Mouse (Mus musculus) spleen, adult 2 months (tissue): ENCODE measurements around the gene Nufip2. TPM values are rescaled to one million over a fixed set of nuclear protein-coding genes. Genes with fewer than 3 reads are reported as not detected.
"Not testable (repeated sequence)": the region's sequence is repeated elsewhere in the genome, so short reads cannot be mapped to it uniquely, and the experiment has no call there.

Experiments used
- DNase-seq, 2 experiments: peaks; one replicate each; pipeline versions ENCODE4 v3.0.0 to v3.0.0-alpha.2; 2012 to 2021; ENCODE audit warnings: low spot score in 2 of 2, low read depth in 1 of 2
- H3K27ac ChIP-seq: fragments of 200-500 bp; 2 replicates; pipeline ENCODE4 v1.5.1; 2012; ENCODE audit warnings: low read length, inconsistent platforms; ENCODE audit not compliant: insufficient read depth
- H3K27me3 ChIP-seq: fragments of 200-500 bp; 2 replicates; pipeline ENCODE4 v1.6.1; 2012; ENCODE audit warnings: mild to moderate bottlenecking, moderate library complexity, low read length, inconsistent platforms; ENCODE audit not compliant: control insufficient read depth, insufficient read depth
- H3K36me3 ChIP-seq: fragments of 200-500 bp; 2 replicates; pipeline ENCODE4 v1.6.1; 2012; ENCODE audit warnings: mild to moderate bottlenecking, low read length, inconsistent platforms; ENCODE audit not compliant: control insufficient read depth, insufficient read depth
- H3K4me1 ChIP-seq: fragments of 200-500 bp; 2 replicates; pipeline ENCODE4 v1.6.1; 2011; ENCODE audit warnings: inconsistent platforms; ENCODE audit not compliant: control insufficient read depth, insufficient read depth, insufficient read length
- H3K4me3 ChIP-seq: fragments of 200-500 bp; 2 replicates; pipeline ENCODE4 v1.5.1; 2011; ENCODE audit warnings: mild to moderate bottlenecking, inconsistent platforms; ENCODE audit not compliant: insufficient read depth, insufficient read length; ENCODE audit errors: extremely low read depth
- CTCF ChIP-seq: fragments of 200-500 bp; IDR thresholded peaks from 2 replicates; pipeline ENCODE4 v1.5.1; 2011; ENCODE audit warnings: mild to moderate bottlenecking, inconsistent platforms; ENCODE audit not compliant: insufficient read depth, insufficient read length, insufficient replicate concordance; ENCODE audit errors: extremely low read depth
- POLR2A ChIP-seq: fragments of 200-500 bp; IDR thresholded peaks from 2 replicates; pipeline ENCODE4 v1.6.1; 2011; ENCODE audit warnings: low read depth, low read length, inconsistent platforms
- WGBS: fragments of 180-500 bp; shearing (Covaris S2); methylation state at CpG from one replicate; pipeline ENCODE4 v1.1.7; 2018; 5-methylcytosine and 5-hydroxymethylcytosine counted together
- polyA plus RNA-seq: library from polyadenylated mRNA; depleted of rRNA; stranded (reverse); fragments of >200 nt; gene quantifications from 2 replicates; pipeline ENCODE4 v1.2.3, GENCODE M21; 2012

The Nufip2 gene
- polyA plus RNA-seq, 1 experiment, result 13.5 TPM

DNA sequence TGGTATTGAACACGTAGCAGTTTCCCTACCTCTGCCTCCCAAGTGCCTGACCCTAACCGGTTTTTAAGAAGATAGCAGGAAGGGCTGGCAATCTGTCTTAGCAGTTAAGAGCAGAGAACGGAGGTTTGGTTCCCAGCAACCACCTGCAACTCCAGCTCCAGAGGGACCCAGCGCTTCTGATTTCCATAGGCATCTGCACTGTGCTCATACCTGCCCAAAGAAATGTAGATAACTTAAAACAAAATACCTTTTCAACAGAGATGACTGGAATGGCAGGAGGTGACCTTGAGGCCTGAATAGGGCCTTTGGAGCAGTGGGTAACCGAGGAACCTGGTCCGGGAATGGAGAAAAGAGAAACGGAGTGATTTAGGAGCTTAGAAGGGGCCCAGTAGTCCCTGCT is 52.6 kb downstream of the Nufip2 start:
- TF ChIP-seq CTCF (no peak), POLR2A (no peak)
- H3K4me3 ChIP-seq, result no peak overlapping the region
- 86% methylated on average over 7 of the region's 7 CpGs for WGBS

DNA sequence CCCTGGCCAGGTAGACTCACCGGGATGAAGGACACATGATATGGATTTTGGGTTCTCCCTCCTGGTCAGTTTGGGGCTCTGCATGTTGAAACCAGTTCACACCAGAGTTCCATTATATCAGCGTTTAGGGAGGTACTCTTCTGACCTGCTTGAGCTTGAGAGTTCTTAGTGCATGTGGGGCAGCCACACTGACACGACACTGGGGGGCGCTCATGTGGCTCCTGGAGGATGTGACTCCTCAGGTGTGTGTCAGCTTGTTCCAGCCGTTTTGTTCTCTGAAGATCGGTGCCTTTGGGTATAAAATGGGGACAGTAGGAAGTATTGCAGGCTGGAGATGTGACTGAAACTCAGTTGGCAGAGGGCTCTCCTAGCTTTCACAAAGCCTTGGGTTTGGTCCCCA is 58.0 kb downstream of the Nufip2 start:
- no peak for TF ChIP-seq POLR2A
- TF ChIP-seq CTCF, result peak; percentile 21; the same call in 1 of the 2 replicates
- WGBS, result 23% methylated on average over 6 of the region's 6 CpGs
- Histone ChIP-seq H3K27ac (no peak overlapping the region), H3K4me1 (no peaks in the 10 kb centered on the region), H3K36me3 (no peaks in the 10 kb centered on the region), H3K27me3 (no peaks in the 10 kb centered on the region), H3K4me3 (no peak overlapping the region)
- peak in 1 of 2 experiments; percentile 10 for DNase-seq

More for the DNA sequence above, 52.6 kb downstream of the Nufip2 start:
- Histone ChIP-seq H3K36me3 (no peaks in the 10 kb centered on the region), H3K27me3 (no peaks in the 10 kb centered on the region), H3K27ac (no peak overlapping the region), H3K4me1 (no peaks in the 10 kb centered on the region)
- DNase-seq, result no peak

DNA sequence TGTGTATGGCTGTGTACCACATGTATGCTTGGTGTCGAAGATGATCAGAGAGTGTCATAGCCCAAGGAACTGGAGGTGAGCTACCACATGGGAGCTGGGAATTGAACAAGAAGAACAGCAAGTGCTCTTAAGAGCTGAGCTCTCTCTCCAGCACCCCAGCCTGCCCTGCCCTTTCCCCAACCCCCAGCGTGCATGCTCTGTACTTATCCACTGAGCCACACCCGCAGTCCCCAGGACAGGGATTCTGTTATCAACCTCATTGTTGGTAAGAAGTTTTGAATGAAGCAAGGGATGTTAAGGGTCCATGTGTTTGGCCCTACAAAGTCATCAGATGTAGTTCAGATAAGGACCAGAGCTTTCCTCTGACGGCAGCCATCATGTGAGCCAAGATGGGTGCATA is 60.7 kb downstream of the Nufip2 start:
- 89% methylated on average over 4 of the region's 4 CpGs for WGBS
- no peak for DNase-seq
- no peak overlapping the region for H3K27ac ChIP-seq
- no peak overlapping the region for H3K4me3 ChIP-seq
- TF ChIP-seq POLR2A (no peak), CTCF (no peak)
- H3K27me3 ChIP-seq, result no peaks in the 10 kb centered on the region
- no peaks in the 10 kb centered on the region for H3K4me1 ChIP-seq
- no peaks in the 10 kb centered on the region for H3K36me3 ChIP-seq

DNA sequence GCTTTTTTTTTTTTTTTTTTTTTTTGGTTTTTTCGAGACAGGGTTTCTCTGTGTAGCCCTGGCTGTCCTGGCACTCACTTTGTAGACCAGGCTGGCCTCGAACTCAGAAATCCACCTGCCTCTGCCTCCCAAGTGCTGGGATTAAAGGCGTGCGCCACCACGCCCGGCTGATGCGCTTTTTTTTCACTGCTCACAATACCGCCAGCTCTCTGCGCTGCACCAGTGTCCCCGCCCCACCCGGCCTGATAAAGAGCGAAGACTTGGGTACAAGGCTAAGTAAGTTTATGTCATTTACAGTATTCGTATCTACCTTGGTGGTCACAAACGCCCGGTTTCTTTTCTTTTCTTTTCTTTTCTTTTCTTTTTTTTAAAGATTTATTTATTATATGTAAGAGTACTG is 61.1 kb downstream of the Nufip2 start:
- whole genome bisulfite sequencing, result 85% methylated on average over 15 of the region's 15 CpGs
- not testable (repeated sequence) for H3K4me3 ChIP-seq, H3K36me3 ChIP-seq, H3K27me3 ChIP-seq, H3K4me1 ChIP-seq, DNase-seq, H3K27ac ChIP-seq

DNA sequence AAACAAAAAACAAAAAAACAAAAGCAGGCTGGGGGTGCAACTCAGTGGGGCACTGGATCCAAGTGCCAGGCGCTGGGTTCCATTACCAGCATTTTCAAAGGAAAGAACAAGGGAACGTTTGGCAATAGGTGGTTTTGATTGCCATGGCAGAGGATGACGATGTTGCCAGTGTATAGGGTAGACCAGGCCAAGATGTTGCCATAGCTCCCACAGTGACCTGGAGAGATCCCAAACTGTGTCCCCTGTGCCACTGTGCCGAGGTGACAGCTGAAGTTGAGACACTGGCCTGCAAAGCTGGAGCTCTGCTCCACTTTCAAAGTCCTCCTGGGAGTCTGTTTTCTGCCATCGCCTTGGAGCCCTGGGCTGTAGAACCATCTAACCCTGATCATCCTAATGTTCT is 63.0 kb downstream of the Nufip2 start:
- DNase-seq, result no peak
- Histone ChIP-seq H3K27me3 (no peaks in the 10 kb centered on the region), H3K36me3 (no peaks in the 10 kb centered on the region), H3K27ac (no peak overlapping the region), H3K4me1 (no peaks in the 10 kb centered on the region), H3K4me3 (no peak overlapping the region)
- no peak for TF ChIP-seq POLR2A
- no peak for TF ChIP-seq CTCF
- WGBS, result 95% methylated on average over 5 of the region's 5 CpGs

DNA sequence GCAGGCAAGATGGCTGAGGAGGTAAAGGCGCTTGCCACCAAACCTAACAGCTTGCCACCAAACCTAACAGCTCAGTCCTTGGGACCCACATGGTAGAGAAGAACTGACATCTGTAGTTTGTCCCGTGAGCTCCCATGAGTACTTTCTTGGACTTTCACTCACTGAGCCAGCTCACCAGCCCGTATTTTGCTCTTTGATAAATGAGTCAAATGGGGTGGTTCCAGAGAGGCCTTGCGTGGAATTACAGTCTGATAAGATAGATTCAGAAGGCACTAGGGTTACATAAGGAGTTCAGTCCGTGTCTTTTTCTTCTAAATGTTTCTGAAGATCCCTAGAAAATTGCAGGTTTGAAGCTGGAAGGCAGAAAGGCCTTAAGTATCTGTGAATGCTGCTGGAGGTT is 66.6 kb downstream of the Nufip2 start:
- Histone ChIP-seq H3K36me3 (no peaks in the 10 kb centered on the region), H3K4me3 (no peak overlapping the region), H3K4me1 (no peaks in the 10 kb centered on the region), H3K27me3 (no peaks in the 10 kb centered on the region), H3K27ac (no peak overlapping the region)
- TF ChIP-seq POLR2A (no peak), CTCF (no peak)
- WGBS, result 79% methylated on average over 5 of the region's 5 CpGs
- DNase-seq, result no peak

DNA sequence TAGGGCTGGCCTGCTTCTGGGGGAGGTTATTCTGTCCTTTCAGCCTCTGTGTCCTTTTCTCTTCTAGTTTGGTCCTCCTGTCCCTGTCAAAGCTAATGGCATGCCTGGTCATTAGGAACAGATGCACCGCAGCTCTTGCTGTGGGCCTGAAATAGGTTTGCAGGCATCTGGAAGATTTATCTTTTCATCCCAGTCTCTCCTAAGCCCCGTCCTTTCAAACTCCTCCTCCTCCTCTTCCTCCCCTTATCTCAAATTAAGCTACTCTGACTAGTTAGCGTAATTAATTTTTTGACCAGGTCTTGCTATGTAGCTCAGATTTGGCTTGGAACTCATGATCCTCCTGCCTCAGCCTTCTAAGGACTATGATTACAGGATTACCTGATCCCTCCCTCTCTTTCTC is 67.5 kb downstream of the Nufip2 start:
- no peaks in the 10 kb centered on the region for H3K36me3 ChIP-seq
- no peak for DNase-seq
- H3K27ac ChIP-seq, result no peak overlapping the region
- H3K27me3 ChIP-seq, result no peaks in the 10 kb centered on the region
- no peak overlapping the region for H3K4me3 ChIP-seq
- 81% methylated on average over 3 of the region's 3 CpGs for WGBS
- H3K4me1 ChIP-seq, result no peaks in the 10 kb centered on the region
- TF ChIP-seq CTCF (no peak), POLR2A (no peak)
